Mouse (Mus musculus) megakaryocyte, embryonic 14.5 days (primary cell): Measurements from ENCODE around the gene Arhgap32. TPM values are rescaled to one million over a fixed set of nuclear protein-coding genes. Genes with fewer than 3 reads are reported as not detected.

ENCODE experiments used
- H3K27me3 ChIP-seq: replicated peaks from 2 replicates; pipeline ENCODE3; 2012; ENCODE audit warnings: inconsistent platforms
- H3K36me3 ChIP-seq: replicated peaks from 2 replicates; pipeline ENCODE3; 2012; ENCODE audit warnings: low read length, inconsistent platforms, mixed read lengths
- H3K4me1 ChIP-seq: 2 replicates; pipeline ENCODE4 v1.6.1; 2012; ENCODE audit warnings: inconsistent platforms
- H3K4me3 ChIP-seq: replicated peaks from 2 replicates; pipeline ENCODE3; 2012; ENCODE audit warnings: moderate library complexity, mild to moderate bottlenecking, inconsistent platforms
- H3K9me3 ChIP-seq: 2 replicates; pipeline ENCODE4 v1.6.1; 2012; ENCODE audit warnings: inconsistent platforms
- FLI1 ChIP-seq: IDR thresholded peaks from 2 replicates; pipeline ENCODE4 v1.6.1; 2012; ENCODE audit warnings: low read length, inconsistent platforms, mixed read lengths
- GATA1 ChIP-seq: IDR thresholded peaks from 3 replicates; pipeline ENCODE4 v1.6.1; 2012; ENCODE audit warnings: mixed read lengths, low read length, inconsistent platforms, borderline replicate concordance
- polyA plus RNA-seq: library from polyadenylated mRNA; stranded (reverse); fragments of >175 nt; gene quantifications from 2 replicates; pipeline ENCODE4 v1.2.3, GENCODE M21; 2012; ENCODE audit warnings: low replicate concordance; ENCODE audit not compliant: insufficient read depth

Gene Arhgap32
- polyA plus RNA-seq, 1 experiment, result not detected

- Histone ChIP-seq H3K36me3 (no peaks in the 10 kb centered on the region), H3K9me3 (no peaks in the 10 kb centered on the region), H3K27me3 (no peaks in the 10 kb centered on the region), H3K4me1 (peaks cover 19% of the 10 kb centered on the region), H3K4me3 (no peak overlapping the region)
- no peak for TF ChIP-seq GATA1
- no peak; the same call in 1 of the 2 replicates for TF ChIP-seq FLI1
Observed at GRCm38 (mm10) chr9:32223739-32224529, 108.0 kb downstream of the Arhgap32 start.

DNA sequence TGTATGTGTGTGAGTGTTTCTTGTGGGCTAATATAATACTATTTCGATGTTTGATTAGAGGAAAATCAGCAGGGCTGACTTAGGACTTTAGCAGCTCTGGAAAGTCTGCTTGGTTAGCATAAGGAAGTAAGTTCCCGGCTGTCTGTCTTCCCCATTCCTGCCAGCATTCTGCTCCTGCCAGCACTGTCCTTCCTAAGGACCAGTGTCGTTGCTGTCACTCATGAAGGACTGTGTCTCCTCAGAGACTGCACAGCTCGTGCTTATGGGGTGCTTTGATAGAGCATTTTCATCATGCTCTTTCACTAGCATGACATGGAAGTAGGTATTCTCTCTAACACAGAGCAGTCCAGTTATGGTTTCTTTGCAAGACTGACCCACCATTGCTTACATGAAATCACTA is 109.0 kb downstream of the Arhgap32 start:
- no peak for TF ChIP-seq GATA1
- no peak overlapping the region for H3K4me3 ChIP-seq
- H3K4me1 ChIP-seq, result peaks cover 11% of the 10 kb centered on the region
- no peaks in the 10 kb centered on the region for H3K36me3 ChIP-seq
- no peaks in the 10 kb centered on the region for H3K27me3 ChIP-seq
- H3K9me3 ChIP-seq, result no peaks in the 10 kb centered on the region

DNA sequence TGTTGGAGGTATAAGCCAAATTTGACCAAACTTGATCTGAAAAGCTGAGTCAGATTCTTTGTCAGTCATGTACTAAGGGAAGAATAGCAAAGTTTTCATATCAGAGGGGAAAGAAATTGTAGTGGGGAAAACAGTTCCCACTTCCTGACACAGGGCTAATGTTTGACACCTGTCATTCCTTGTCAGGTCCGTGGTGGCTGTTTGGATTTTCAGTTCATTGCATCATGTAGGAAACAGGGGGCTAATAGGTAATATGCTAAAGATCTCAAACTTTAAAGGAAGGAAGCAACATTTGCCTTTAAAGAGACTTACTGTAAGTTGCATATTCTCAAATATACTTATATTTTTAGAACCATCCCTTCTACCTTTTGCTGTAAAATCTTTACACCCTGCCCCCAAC is 109.6 kb downstream of the Arhgap32 start:
- Histone ChIP-seq H3K36me3 (no peaks in the 10 kb centered on the region), H3K9me3 (no peaks in the 10 kb centered on the region), H3K4me3 (no peak overlapping the region), H3K4me1 (peaks cover 11% of the 10 kb centered on the region), H3K27me3 (no peaks in the 10 kb centered on the region)
- TF ChIP-seq FLI1, result no peak

- Histone ChIP-seq H3K4me3 (no peak overlapping the region), H3K27me3 (no peaks in the 10 kb centered on the region), H3K36me3 (no peaks in the 10 kb centered on the region), H3K9me3 (no peaks in the 10 kb centered on the region), H3K4me1 (peaks cover 11% of the 10 kb centered on the region)
- TF ChIP-seq GATA1 (no peak), FLI1 (no peak)
Observed at GRCm38 (mm10) chr9:32227034-32227433, 111.1 kb downstream of the Arhgap32 start.

DNA sequence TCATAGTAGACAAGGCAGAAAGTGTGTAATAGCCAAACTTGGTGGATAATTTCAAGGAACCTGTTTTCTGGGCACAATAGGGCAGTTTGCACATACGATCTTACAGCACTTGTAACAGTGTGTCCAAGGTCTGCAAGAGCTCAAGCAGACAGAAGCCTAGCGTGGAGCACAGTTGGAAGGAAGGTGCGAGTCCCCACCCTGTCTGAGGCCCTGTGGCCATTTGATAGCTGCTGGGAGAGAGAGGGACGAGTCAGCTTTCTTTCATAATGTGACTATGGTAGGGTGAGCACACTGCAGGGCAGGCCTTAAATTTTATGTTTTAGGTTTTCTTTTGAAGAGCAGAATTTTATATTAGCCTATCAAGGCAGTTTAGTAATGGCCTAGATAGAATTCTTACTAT is 117.7 kb downstream of the Arhgap32 start:
- no peaks in the 10 kb centered on the region for H3K27me3 ChIP-seq
- no peaks in the 10 kb centered on the region for H3K4me1 ChIP-seq
- H3K36me3 ChIP-seq, result no peaks in the 10 kb centered on the region
- TF ChIP-seq FLI1 (no peak), GATA1 (no peak)
- no peaks in the 10 kb centered on the region for H3K9me3 ChIP-seq
- H3K4me3 ChIP-seq, result no peak overlapping the region

- H3K4me1 ChIP-seq, result no peaks in the 10 kb centered on the region; the same call in 1 of the 2 replicates
- peaks cover 2% of the 10 kb centered on the region for H3K27me3 ChIP-seq
- TF ChIP-seq GATA1, result no peak
- TF ChIP-seq FLI1, result no peak
- H3K36me3 ChIP-seq, result no peaks in the 10 kb centered on the region
- H3K9me3 ChIP-seq, result no peaks in the 10 kb centered on the region
- no peak overlapping the region for H3K4me3 ChIP-seq
Observed at GRCm38 (mm10) chr9:32234767-32235489, 119.0 kb downstream of the Arhgap32 start.

DNA sequence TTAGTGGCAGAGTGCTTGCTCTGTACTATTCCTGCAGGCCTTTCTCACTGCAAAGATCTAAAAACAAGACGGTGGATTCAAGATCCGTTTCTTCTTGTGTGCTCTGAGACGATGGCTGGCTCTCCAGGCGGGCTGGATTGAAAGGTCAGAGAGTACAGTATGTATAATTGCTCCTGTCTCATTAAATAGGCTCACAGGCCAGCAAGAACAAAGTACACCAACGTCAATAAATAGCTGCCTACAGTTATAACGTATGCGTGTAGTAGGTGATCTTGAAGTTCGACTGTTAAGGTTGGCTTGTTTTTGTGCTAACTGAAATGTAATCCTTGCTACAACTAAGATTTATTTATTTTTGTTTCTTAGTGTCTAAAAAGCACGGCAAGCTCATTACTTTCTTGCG is 123.0 kb downstream of the Arhgap32 start:
- Histone ChIP-seq H3K36me3 (no peaks in the 10 kb centered on the region), H3K27me3 (peaks cover 5% of the 10 kb centered on the region), H3K4me3 (no peak overlapping the region), H3K9me3 (no peaks in the 10 kb centered on the region), H3K4me1 (no peaks in the 10 kb centered on the region; the same call in 1 of the 2 replicates)
- no peak for TF ChIP-seq FLI1
- no peak for TF ChIP-seq GATA1

- peaks cover 5% of the 10 kb centered on the region for H3K27me3 ChIP-seq
- no peaks in the 10 kb centered on the region for H3K9me3 ChIP-seq
- TF ChIP-seq GATA1 (no peak), FLI1 (no peak)
- H3K36me3 ChIP-seq, result no peaks in the 10 kb centered on the region
- peak overlapping the region; percentile 55 for H3K4me3 ChIP-seq
- no peaks in the 10 kb centered on the region; the same call in 1 of the 2 replicates for H3K4me1 ChIP-seq
Observed at GRCm38 (mm10) chr9:32239427-32239826, 123.5 kb downstream of the Arhgap32 start.

DNA sequence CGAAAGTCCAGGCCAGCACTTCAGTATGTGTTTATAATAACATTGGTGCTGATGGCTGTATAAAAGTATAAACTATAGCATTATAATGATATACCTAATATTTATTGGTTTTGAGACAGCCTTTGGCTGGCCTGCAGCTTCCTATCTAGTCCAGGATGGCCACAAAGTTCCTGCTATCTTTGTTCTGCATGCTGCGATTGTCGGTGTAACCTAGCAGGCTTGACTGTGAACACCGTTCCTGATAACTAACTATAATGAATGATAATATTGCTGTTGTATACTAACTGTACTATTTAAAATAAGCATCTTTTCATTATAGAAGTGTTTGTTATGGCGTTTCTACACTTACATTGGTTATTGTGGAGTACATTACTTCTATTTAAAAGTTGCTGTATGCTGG is 124.5 kb downstream of the Arhgap32 start:
- no peak overlapping the region for H3K4me3 ChIP-seq
- H3K4me1 ChIP-seq, result no peaks in the 10 kb centered on the region; the same call in 1 of the 2 replicates
- peaks cover 5% of the 10 kb centered on the region for H3K27me3 ChIP-seq
- TF ChIP-seq FLI1, result no peak
- no peak for TF ChIP-seq GATA1
- H3K9me3 ChIP-seq, result no peaks in the 10 kb centered on the region
- no peaks in the 10 kb centered on the region for H3K36me3 ChIP-seq

- H3K9me3 ChIP-seq, result no peaks in the 10 kb centered on the region
- H3K4me3 ChIP-seq, result no peak overlapping the region
- no peak for TF ChIP-seq GATA1
- TF ChIP-seq FLI1, result no peak
- H3K27me3 ChIP-seq, result peaks cover 8% of the 10 kb centered on the region
- H3K36me3 ChIP-seq, result no peaks in the 10 kb centered on the region
- no peaks in the 10 kb centered on the region; the same call in 1 of the 2 replicates for H3K4me1 ChIP-seq
Observed at GRCm38 (mm10) chr9:32241637-32242199, 125.8 kb downstream of the Arhgap32 start.
